Mouse (Mus musculus) erythroblast, embryonic 14.5 days (primary cell): Measurements from ENCODE around the gene Pard3b. TPM values are rescaled to one million over a fixed set of nuclear protein-coding genes. Genes with fewer than 3 reads are reported as not detected.

Experiments
- H3K27me3 ChIP-seq: 2 replicates; pipeline ENCODE4 v1.6.1; 2012; ENCODE audit warnings: inconsistent platforms; ENCODE audit not compliant: control insufficient read depth
- H3K36me3 ChIP-seq: 2 replicates; pipeline ENCODE4 v1.6.1; 2012; ENCODE audit warnings: mild to moderate bottlenecking, inconsistent platforms; ENCODE audit not compliant: control insufficient read depth
- H3K4me1 ChIP-seq: 2 replicates; pipeline ENCODE4 v1.6.1; 2012; ENCODE audit warnings: inconsistent platforms; ENCODE audit not compliant: control insufficient read depth
- H3K4me3 ChIP-seq: replicated peaks from 2 replicates; pipeline ENCODE3; 2012; ENCODE audit warnings: moderate library complexity, mild to moderate bottlenecking, inconsistent platforms
- H3K9me3 ChIP-seq: 2 replicates; pipeline ENCODE4 v1.6.1; 2012; ENCODE audit warnings: low read length, inconsistent platforms, mixed read lengths; ENCODE audit not compliant: control insufficient read depth
- GATA1 ChIP-seq: IDR thresholded peaks from 2 replicates; pipeline ENCODE4 v1.6.1; 2012; ENCODE audit warnings: low read length, inconsistent platforms, mixed read lengths
- TAL1 ChIP-seq: IDR thresholded peaks from 3 replicates; pipeline ENCODE4 v1.6.1; 2012; ENCODE audit warnings: low read length, inconsistent platforms, mixed read lengths
- polyA plus RNA-seq: library from polyadenylated mRNA; stranded (reverse); fragments of >175 nt; gene quantifications from 2 replicates; pipeline ENCODE4 v1.2.3, GENCODE M21; 2012

Pard3b gene
- polyA plus RNA-seq, 1 experiment = not detected

GRCm38 (mm10) chr1:61820213-61820612 lies 181.6 kb downstream of the Pard3b start:
- no peaks in the 10 kb centered on the region for H3K27me3 ChIP-seq
- TF ChIP-seq TAL1 (no peak), GATA1 (no peak)

GRCm38 (mm10) chr1:61825560-61826191 lies 187.1 kb downstream of the Pard3b start:
- no peak overlapping the region for H3K4me3 ChIP-seq
- H3K27me3 ChIP-seq = no peaks in the 10 kb centered on the region
- TF ChIP-seq TAL1 (no peak), GATA1 (no peak)
- H3K4me1 ChIP-seq = no peaks in the 10 kb centered on the region
- no peaks in the 10 kb centered on the region for H3K9me3 ChIP-seq
- no peaks in the 10 kb centered on the region for H3K36me3 ChIP-seq

More at GRCm38 (mm10) chr1:61820213-61820612, 181.6 kb downstream of the Pard3b start:
- no peak overlapping the region for H3K4me3 ChIP-seq
- H3K4me1 ChIP-seq = no peaks in the 10 kb centered on the region
- no peaks in the 10 kb centered on the region for H3K9me3 ChIP-seq
- H3K36me3 ChIP-seq = no peaks in the 10 kb centered on the region

- Histone ChIP-seq H3K4me1 (no peaks in the 10 kb centered on the region), H3K4me3 (no peak overlapping the region), H3K36me3 (no peaks in the 10 kb centered on the region), H3K27me3 (no peaks in the 10 kb centered on the region), H3K9me3 (no peaks in the 10 kb centered on the region)
- TF ChIP-seq TAL1 = no peak
- no peak for TF ChIP-seq GATA1
Measured at GRCm38 (mm10) chr1:61837006-61837544, 198.5 kb downstream of the Pard3b start.

GRCm38 (mm10) chr1:61846606-61847005 lies 208.0 kb downstream of the Pard3b start:
- no peaks in the 10 kb centered on the region for H3K4me1 ChIP-seq
- H3K4me3 ChIP-seq = no peak overlapping the region

GRCm38 (mm10) chr1:61849029-61849714 lies 210.5 kb downstream of the Pard3b start:
- Histone ChIP-seq H3K4me1 (no peaks in the 10 kb centered on the region), H3K27me3 (no peaks in the 10 kb centered on the region), H3K36me3 (no peaks in the 10 kb centered on the region), H3K9me3 (no peaks in the 10 kb centered on the region), H3K4me3 (no peak overlapping the region)
- TF ChIP-seq TAL1 = no peak
- no peak for TF ChIP-seq GATA1

More at GRCm38 (mm10) chr1:61846606-61847005, 208.0 kb downstream of the Pard3b start:
- Histone ChIP-seq H3K9me3 (no peaks in the 10 kb centered on the region), H3K36me3 (no peaks in the 10 kb centered on the region), H3K27me3 (no peaks in the 10 kb centered on the region)
- TF ChIP-seq TAL1 = no peak
- TF ChIP-seq GATA1 = no peak

GRCm38 (mm10) chr1:61850471-61850870 lies 211.8 kb downstream of the Pard3b start:
- no peaks in the 10 kb centered on the region for H3K36me3 ChIP-seq
- no peaks in the 10 kb centered on the region for H3K4me1 ChIP-seq
- TF ChIP-seq GATA1 = no peak
- no peak for TF ChIP-seq TAL1
- no peak overlapping the region for H3K4me3 ChIP-seq
- no peaks in the 10 kb centered on the region for H3K27me3 ChIP-seq
- no peaks in the 10 kb centered on the region for H3K9me3 ChIP-seq

DNA sequence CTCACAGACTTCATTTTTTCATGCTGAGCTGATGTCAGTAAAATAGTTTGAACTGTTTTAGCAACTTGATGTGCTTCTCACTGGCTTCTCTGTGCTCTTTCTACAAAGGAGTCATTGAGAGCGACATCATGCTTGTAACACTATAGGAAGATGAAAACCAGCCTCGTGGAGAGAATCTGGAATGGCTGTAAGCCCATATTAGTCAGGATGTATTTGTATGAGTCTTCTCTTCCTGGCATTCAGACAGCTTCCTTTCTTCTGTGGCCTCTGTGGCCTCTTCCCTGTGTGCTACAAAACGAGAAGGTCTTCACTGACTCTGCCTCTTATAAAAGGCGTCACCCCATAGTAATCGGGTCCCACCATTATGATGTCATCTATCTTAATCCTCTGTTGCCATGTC lies 212.6 kb downstream of the Pard3b start:
- H3K27me3 ChIP-seq = no peaks in the 10 kb centered on the region
- no peak for TF ChIP-seq TAL1
- TF ChIP-seq GATA1 = no peak
- H3K4me3 ChIP-seq = no peak overlapping the region
- H3K36me3 ChIP-seq = no peaks in the 10 kb centered on the region
- no peaks in the 10 kb centered on the region for H3K4me1 ChIP-seq
- no peaks in the 10 kb centered on the region for H3K9me3 ChIP-seq

DNA sequence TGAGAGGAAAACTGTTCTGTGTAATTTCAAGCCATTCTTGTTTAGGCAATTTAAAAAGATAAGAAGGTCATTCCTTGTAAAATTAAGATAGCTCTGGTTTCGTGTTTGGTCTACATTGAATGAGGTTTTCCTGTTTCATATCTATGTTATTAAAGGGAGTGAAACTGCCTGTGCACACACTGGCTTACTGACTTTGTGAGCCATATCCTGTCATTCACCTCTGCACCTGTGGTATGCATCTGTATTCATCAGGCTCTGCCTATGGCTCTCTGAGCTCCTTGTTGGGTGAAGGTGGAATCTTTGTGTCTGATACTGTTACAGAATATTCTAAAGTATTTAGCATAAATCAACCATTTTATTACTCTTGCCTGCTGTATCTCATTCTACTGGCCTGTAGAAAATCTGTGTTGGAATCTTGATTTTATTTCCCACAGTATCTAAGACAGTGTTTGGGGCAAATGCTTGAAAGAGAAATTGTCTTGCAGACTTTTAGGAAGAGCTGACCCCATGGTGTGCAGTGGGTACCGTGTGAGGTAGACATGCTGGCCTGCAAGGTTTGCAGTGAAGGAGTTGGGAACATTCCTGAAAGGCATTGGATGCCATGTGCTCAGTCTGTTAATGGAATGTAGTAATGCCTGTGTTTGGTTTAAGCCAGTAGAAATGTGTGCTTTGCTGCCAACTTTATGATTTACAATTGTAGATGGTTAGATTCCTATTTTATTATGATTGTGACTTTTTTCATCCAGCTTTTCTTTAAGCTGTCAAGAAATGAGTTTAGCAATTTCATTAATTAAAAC lies 228.9 kb downstream of the Pard3b start:
- TF ChIP-seq GATA1 = no peak
- TF ChIP-seq TAL1 = no peak
- H3K4me3 ChIP-seq = no peak overlapping the region

GRCm38 (mm10) chr1:61874875-61875274 lies 236.3 kb downstream of the Pard3b start:
- no peaks in the 10 kb centered on the region for H3K4me1 ChIP-seq
- no peaks in the 10 kb centered on the region for H3K36me3 ChIP-seq
- no peak for TF ChIP-seq GATA1
- TF ChIP-seq TAL1 = no peak
- no peaks in the 10 kb centered on the region for H3K27me3 ChIP-seq
- H3K9me3 ChIP-seq = no peaks in the 10 kb centered on the region
- H3K4me3 ChIP-seq = no peak overlapping the region

More for the DNA sequence above, 228.9 kb downstream of the Pard3b start:
- H3K9me3 ChIP-seq = no peaks in the 10 kb centered on the region
- H3K4me1 ChIP-seq = no peaks in the 10 kb centered on the region
- H3K27me3 ChIP-seq = no peaks in the 10 kb centered on the region
- H3K36me3 ChIP-seq = no peaks in the 10 kb centered on the region
